In the genomic region with DNA sequence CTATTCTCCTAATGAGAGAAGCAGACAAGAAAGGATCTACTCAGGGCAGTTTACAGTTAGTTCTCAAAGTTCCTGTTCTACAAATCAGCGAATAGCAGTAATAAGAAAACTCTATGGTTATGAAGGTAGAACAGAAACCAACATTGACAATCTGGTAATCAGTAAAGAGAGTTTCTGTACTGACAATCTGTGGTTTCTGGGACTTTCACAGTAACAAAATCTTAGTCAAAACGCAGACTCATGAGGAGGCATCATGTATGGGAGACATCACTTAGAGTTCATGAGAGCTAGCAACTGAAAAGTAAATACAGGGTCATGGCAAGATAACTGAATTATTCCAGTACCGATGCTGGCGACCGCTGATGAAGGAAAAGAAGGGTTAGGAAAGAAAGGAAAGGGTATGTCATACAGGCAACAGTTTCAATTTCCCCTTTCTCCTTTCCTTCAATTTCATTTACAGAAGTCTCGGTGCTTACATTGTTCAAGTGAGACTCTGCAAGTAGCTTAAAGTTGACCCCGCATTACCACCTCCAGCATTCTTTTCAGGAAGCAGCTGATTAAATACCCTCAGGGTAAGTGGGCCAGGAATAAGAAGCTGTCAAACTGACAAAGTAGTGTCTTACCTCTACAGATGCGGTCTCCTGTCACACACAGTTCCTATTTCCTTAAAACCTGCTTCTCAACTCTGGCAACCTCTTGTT, we compare ENCODE assay signal across 30 mouse cellular contexts.
DNase-seq lines count a peak whose midpoint lies in the region; ATAC-seq and TF ChIP-seq lines count a peak whose summit lies in the region.
"Had no signal": no experiment of that assay in that cellular context is flagged by ENCODE, and none has a peak within 500 bp of the region (broad histone marks: within the 10 kb centered on the region; RNA-seq: fewer than 3 reads in every experiment).

No protein-coding gene starts in this region.

- no peak for TF ChIP-seq CTCF in heart, adult 2 months (IDR thresholded peaks at IDR 0.05)

- intact Hi-C loops in heart, adult 2 months (cut with DNase I), result no loop called here

- no peak overlapping the region for H3K4me3 ChIP-seq in embryonic facial prominence, embryonic 11.5 days (ENCODE audit: low read depth, low read length)
- no peak overlapping the region for H3K4me3 ChIP-seq in embryonic facial prominence, embryonic 10.5 days
- H3K4me3 ChIP-seq in heart, adult 2 months, result no peak overlapping the region
- H3K4me3 ChIP-seq in neural tube, embryonic 15.5 days (replicated peaks), result no peak overlapping the region
- H3K4me3 ChIP-seq: embryonic facial prominence, embryonic 15.5 days; heart, embryonic 13.5 days; hindbrain, embryonic 13.5 days; limb, embryonic 13.5 days; liver, embryonic 12.5 days; megakaryocyte, embryonic 14.5 days had no signal

- no peaks in the 10 kb centered on the region for H3K36me3 ChIP-seq in embryonic facial prominence, embryonic 11.5 days (replicated peaks; ENCODE audit: control insufficient read depth, insufficient read depth, low read depth, low read length)
- H3K36me3 ChIP-seq in embryonic facial prominence, embryonic 10.5 days (replicated peaks), result no peaks in the 10 kb centered on the region
- H3K36me3 ChIP-seq in splenic B cell, adult 2 months (ENCODE audit: control insufficient read depth, insufficient read depth, low read length, poor library complexity, severe bottlenecking), result no peaks in the 10 kb centered on the region
- H3K36me3 ChIP-seq in heart, adult 2 months (ENCODE audit: control insufficient read depth, insufficient read depth, low read length), result no peaks in the 10 kb centered on the region
- H3K36me3 ChIP-seq in neural tube, embryonic 15.5 days, result no peaks in the 10 kb centered on the region
- H3K36me3 ChIP-seq: embryonic facial prominence, embryonic 15.5 days; heart, embryonic 13.5 days; hindbrain, embryonic 13.5 days; limb, embryonic 13.5 days; liver, embryonic 12.5 days had no signal

- H3K27ac ChIP-seq in embryonic facial prominence, embryonic 11.5 days (replicated peaks; ENCODE audit: low read depth, low read length), result no peak overlapping the region
- H3K27ac ChIP-seq in embryonic facial prominence, embryonic 10.5 days (replicated peaks), result no peak overlapping the region
- no peak overlapping the region for H3K27ac ChIP-seq in heart, adult 2 months
- H3K27ac ChIP-seq in neural tube, embryonic 15.5 days (replicated peaks), result no peak overlapping the region
- H3K27ac ChIP-seq: embryonic facial prominence, embryonic 15.5 days; heart, embryonic 13.5 days; hindbrain, embryonic 13.5 days; limb, embryonic 13.5 days; liver, embryonic 12.5 days had no signal

- H3K4me2 ChIP-seq in embryonic facial prominence, embryonic 11.5 days (ENCODE audit: low read depth, low read length), result no peak overlapping the region
- no peak overlapping the region for H3K4me2 ChIP-seq in neural tube, embryonic 15.5 days
- H3K4me2 ChIP-seq: embryonic facial prominence, embryonic 15.5 days; heart, embryonic 13.5 days; hindbrain, embryonic 13.5 days; limb, embryonic 13.5 days; liver, embryonic 12.5 days had no signal

- peak; percentile 51 for DNase-seq in embryonic facial prominence, embryonic 11.5 days (ENCODE audit: low spot score)
- DNase-seq in embryonic facial prominence, embryonic 10.5 days (ENCODE audit: low spot score), result no peak
- peak; percentile 17 for DNase-seq in splenic B cell, adult 2 months (ENCODE audit: low read depth, low spot score)
- DNase-seq in cerebellum, adult 9-10 months, result no peak
- DNase-seq in heart, adult 2 months, result no peak
- DNase-seq: cerebellum, adult 2 months; cerebellum, postnatal 36 days; gastrocnemius, postnatal 14 days; heart, adult 18-20 months; heart, postnatal 14 days; kidney, adult 9 months; kidney, postnatal 36 days; layer of hippocampus, postnatal 36 days; lung, adult 18-20 months; lung, postnatal 14 days; midbrain, embryonic 14.5 days; retina, postnatal 1 day; right cerebral cortex, postnatal 25 days; thymus, postnatal 25 days had no signal

- ATAC-seq in embryonic facial prominence, embryonic 11.5 days (replicated peaks; ENCODE audit: insufficient number of reproducible peaks, low FRiP score, low TSS enrichment, low read depth), result no peak
- ATAC-seq in activated CD4-positive, CD25-positive, alpha-beta regulatory T cell, adult 4 months, result peak; percentile 58
- ATAC-seq in hematopoietic stem cell, adult 5-6 weeks (replicated peaks in 1 of 2; ENCODE audit: insufficient read depth in 1 of 2, low FRiP score in 2 of 2, low TSS enrichment in 1 of 2, low read depth in 1 of 2, poor library complexity in 2 of 2, severe bottlenecking in 2 of 2), result peak; percentile 48 to 62
- ATAC-seq in neural tube, embryonic 15.5 days (ENCODE audit: low FRiP score), result no peak
- ATAC-seq: forebrain, embryonic 14.5 days; intestine, embryonic 16.5 days; liver, embryonic 12.5 days had no signal

- H3K79me2 ChIP-seq in heart, adult 2 months (replicated peaks; ENCODE audit: control insufficient read depth, insufficient read depth, low read length), result no peaks in the 10 kb centered on the region; the same call in 1 of the 2 replicates

- no peak for TF ChIP-seq EP300 in heart, adult 2 months (IDR thresholded peaks at IDR 0.05; ENCODE audit: insufficient read depth, low read depth, low read length)

- H3K27me3 ChIP-seq in embryonic facial prominence, embryonic 11.5 days (ENCODE audit: control insufficient read depth, insufficient read depth, low read length), result no peaks in the 10 kb centered on the region
- H3K27me3 ChIP-seq in embryonic facial prominence, embryonic 10.5 days (replicated peaks; ENCODE audit: low read depth, poor library complexity, severe bottlenecking), result no peaks in the 10 kb centered on the region
- H3K27me3 ChIP-seq in splenic B cell, adult 2 months (ENCODE audit: control insufficient read depth, insufficient read depth, low read length, poor library complexity, severe bottlenecking), result no peaks in the 10 kb centered on the region
- H3K27me3 ChIP-seq in heart, adult 2 months (ENCODE audit: control insufficient read depth, insufficient read depth, low read length), result no peaks in the 10 kb centered on the region
- H3K27me3 ChIP-seq in neural tube, embryonic 15.5 days (replicated peaks), result no peaks in the 10 kb centered on the region
- H3K27me3 ChIP-seq: embryonic facial prominence, embryonic 15.5 days; heart, embryonic 13.5 days; hindbrain, embryonic 13.5 days; limb, embryonic 13.5 days; liver, embryonic 12.5 days; megakaryocyte, embryonic 14.5 days had no signal

- no peaks in the 10 kb centered on the region for H3K4me1 ChIP-seq in embryonic facial prominence, embryonic 11.5 days (ENCODE audit: control insufficient read depth, insufficient read depth, low read length)
- H3K4me1 ChIP-seq in embryonic facial prominence, embryonic 10.5 days, result peaks cover 11% of the 10 kb centered on the region
- no peaks in the 10 kb centered on the region for H3K4me1 ChIP-seq in heart, adult 2 months (ENCODE audit: control insufficient read depth, insufficient read depth, low read length)
- no peaks in the 10 kb centered on the region for H3K4me1 ChIP-seq in neural tube, embryonic 15.5 days
- H3K4me1 ChIP-seq: hindbrain, embryonic 13.5 days; liver, embryonic 12.5 days had no signal

- H3K9ac ChIP-seq in embryonic facial prominence, embryonic 11.5 days (replicated peaks; ENCODE audit: low read length), result no peak overlapping the region
- H3K9ac ChIP-seq in heart, adult 2 months (ENCODE audit: low read depth, low read length), result no peak overlapping the region
- H3K9ac ChIP-seq in neural tube, embryonic 15.5 days (replicated peaks), result no peak overlapping the region
- H3K9ac ChIP-seq: embryonic facial prominence, embryonic 15.5 days; heart, embryonic 13.5 days; hindbrain, embryonic 13.5 days; limb, embryonic 13.5 days; liver, embryonic 12.5 days had no signal

- no peak for TF ChIP-seq POLR2A in heart, adult 2 months (IDR thresholded peaks at IDR 0.05; ENCODE audit: insufficient read depth, low read depth, low read length)

- no peaks in the 10 kb centered on the region for H3K9me3 ChIP-seq in embryonic facial prominence, embryonic 11.5 days (replicated peaks; ENCODE audit: control insufficient read depth, low read length)
- H3K9me3 ChIP-seq in embryonic facial prominence, embryonic 10.5 days, result no peaks in the 10 kb centered on the region
- H3K9me3 ChIP-seq in neural tube, embryonic 15.5 days (replicated peaks), result no peaks in the 10 kb centered on the region
- H3K9me3 ChIP-seq: embryonic facial prominence, embryonic 15.5 days; heart, embryonic 13.5 days; hindbrain, embryonic 13.5 days; limb, embryonic 13.5 days; liver, embryonic 12.5 days; megakaryocyte, embryonic 14.5 days had no signal

- WGBS in embryonic facial prominence, embryonic 11.5 days, result 52% methylated on average over 8 of the region's 8 CpGs
- WGBS in embryonic facial prominence, embryonic 10.5 days, result 59% methylated on average over 8 of the region's 8 CpGs
- WGBS in heart, adult 2 months, result 64% methylated on average over 8 of the region's 8 CpGs
- 87% methylated on average over 8 of the region's 8 CpGs for WGBS in neural tube, embryonic 15.5 days

Comparison
In these comparisons a context has a peak if more than half of its experiments do, and no peak if none do; other contexts are left out.
1. DNase-seq: peak in embryonic facial prominence, embryonic 11.5 days (single experiment) and splenic B cell, adult 2 months (single experiment); none in embryonic facial prominence, embryonic 10.5 days (single experiment), cerebellum, adult 9-10 months (single experiment) and heart, adult 2 months (0 of 2).
2. ATAC-seq: peak in activated CD4-positive, CD25-positive, alpha-beta regulatory T cell, adult 4 months (single experiment) and hematopoietic stem cell, adult 5-6 weeks (2 of 2); none in embryonic facial prominence, embryonic 11.5 days (single experiment) and neural tube, embryonic 15.5 days (single experiment).